Mouse (Mus musculus) ovary, postnatal 10 days (tissue): Measurements from ENCODE around the gene Zzz3.

Source experiments
- DNase-seq: peaks from one replicate; pipeline ENCODE4 v3.0.0; 2022; ENCODE audit warnings: low spot score

Gene Zzz3

DNA sequence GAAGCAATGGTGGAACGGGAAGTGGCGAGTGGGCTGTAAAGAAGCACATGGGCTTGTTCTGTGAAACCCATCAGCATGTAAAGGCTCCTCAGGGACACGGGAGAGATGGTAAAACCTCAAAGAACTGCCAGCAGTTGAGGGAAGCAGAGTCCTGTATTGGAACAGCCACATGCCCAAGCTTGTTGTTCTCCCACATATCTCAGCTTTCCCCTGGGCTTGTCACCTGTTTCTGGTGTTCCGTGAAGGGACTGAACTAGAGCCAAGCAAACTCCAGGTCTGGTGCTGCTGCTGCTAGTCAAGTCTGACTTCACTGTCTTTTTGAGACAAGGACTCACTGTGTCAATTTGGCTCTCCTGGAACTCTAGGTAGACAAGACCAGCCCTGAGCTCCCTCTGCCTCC lies 72.0 kb downstream of the Zzz3 start:
- DNase-seq = no peak

DNA sequence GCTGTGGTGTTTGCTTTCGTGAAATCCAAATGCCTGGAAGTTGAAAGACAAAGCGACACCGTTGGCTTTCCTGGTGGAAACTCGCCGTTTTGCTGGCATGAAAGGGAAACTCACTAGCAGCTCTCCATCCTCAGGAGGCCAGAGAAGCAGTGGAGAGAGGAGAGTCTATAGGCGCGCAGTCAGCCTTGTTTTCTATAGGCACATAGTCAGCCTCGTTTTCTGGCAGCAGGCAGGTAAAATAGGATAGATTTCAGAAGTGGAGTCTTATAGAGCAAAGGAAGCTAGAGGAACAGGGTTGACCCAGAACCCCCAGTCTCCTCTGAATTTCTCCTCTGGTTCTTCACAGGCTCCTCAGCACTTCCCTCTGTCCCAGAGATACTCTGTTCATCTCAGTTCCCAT lies 72.8 kb downstream of the Zzz3 start:
- no peak for DNase-seq

DNA sequence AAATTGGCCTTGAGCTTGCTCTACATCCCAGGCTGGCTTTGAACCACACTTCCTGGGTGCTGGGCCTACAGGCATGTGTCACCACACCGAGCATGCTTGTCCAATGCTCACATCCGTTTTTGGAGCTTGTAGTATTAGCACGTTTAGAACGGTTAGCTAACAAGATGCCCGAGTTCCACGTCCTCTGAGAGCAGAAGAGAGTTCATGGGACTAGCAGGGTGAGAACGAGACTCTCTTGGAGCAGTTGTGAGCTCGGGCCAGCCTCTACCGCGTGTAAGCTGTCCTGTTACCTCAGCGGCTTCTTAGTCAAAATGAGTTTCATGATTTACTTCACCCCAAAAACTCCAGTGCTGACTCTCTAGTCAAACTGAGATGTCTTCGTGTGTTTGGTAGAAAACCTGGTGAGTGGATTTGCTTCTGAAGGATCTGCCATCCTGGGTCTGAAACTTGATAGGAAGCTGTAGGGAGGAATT lies 73.3 kb downstream of the Zzz3 start:
- DNase-seq = no peak

DNA sequence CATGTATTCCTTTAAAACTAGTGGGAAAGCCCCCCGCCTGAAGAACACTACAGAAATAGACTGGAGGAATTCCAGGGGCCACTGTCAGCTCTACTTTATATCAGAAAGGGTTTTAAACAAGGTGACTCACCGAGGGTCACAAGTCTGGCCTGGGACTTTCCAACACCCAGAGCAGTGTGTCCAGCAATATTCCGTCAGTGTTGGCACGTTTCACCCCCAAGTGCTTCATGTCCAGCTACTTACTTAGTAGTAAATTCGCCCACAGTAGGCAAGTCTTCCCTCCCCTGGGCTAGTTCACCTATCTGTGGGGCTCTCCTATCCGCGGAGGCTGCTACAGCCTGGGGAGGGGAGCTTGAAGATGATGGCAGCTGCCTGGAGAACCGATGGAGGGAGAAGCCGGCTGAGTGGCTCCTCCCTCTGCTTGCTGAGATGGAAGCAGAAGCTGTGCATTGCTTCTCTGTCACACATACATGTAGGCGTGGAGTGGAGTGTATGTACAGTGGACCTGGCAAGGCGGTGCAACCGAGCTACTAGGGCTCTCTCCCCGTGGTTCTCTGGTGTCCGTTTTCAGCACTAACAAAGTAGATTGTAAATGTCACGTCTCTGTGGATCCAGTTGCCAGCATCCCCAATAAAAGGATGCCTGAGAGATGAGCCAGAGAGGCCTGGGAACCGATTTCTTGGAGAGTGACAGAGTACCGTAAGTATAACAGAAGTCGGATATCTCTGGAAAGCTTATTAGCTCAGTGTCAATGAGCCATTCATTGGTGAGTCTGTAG lies 74.3 kb downstream of the Zzz3 start:
- no peak for DNase-seq

DNA sequence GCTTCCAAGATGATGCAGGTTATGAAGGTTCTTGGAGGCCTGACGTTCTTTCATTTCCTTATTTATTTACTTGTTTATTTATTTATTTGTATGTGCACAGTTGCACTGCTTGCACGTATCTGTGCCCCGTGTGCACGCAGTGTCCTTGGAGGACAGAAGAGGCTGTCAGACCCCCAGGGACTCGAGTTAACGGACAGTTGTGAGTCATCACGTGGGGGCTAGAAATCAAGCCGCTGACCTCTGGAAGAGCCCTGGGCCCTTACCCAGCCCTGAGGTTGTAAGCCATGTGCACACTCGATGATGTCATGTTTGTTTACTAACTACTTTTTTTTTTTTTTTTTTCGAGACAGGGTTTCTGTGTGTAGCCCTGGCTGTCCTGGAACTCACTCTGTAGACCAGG lies 75.1 kb downstream of the Zzz3 start:
- no peak for DNase-seq

DNA sequence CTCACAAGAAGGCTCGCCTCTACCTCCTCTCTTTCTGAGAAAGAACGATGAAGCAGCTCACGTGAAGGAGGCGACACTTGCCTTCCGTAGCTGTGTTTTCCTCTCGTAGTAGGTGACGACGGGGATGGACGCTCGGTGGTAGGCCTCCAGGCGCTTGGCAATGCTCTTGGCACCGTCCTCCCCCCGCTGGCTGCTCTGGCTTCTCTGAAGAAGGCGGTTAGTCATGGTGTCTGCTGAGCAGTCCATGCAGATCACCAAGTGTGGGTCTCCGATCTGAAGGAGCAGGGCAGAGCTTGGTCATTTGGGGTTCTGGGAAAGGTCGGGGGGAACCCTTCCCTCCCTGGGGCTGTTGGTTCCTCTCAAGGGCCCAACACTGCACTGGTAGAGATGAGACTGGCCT lies 77.4 kb downstream of the Zzz3 start:
- no peak for DNase-seq

DNA sequence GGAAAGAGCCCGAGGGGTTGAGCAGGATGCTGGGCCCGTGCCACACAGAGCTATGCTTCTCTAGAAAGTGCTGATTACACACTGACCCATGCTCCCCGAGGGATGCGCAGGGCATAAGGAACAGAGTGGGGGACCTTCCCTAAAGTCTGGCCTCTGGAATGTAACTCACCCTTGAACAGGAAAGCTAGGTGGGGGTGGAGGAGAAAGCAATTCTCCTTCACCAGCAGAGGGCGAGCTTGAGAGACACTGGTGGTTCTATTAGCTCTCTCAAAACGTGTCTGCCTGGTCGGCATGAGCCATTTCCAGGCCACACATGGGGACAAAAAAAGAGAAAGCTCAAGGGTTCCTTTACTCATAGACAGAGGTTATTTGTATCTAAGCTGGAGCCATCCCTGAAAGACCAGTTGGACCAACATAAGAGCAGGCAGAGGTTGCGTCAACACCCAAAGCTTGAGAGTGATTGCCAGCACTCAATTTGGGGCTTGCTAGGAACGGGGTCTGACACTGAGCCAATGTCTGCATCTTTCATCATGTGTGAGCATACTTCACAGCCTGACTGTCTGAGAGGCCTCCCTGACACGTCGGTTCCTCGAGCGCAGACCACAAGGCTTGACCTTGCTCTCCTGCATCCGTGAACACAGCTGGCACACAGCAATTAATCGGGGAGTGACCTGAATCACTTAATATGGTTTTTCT lies 79.5 kb downstream of the Zzz3 start:
- no peak for DNase-seq

DNA sequence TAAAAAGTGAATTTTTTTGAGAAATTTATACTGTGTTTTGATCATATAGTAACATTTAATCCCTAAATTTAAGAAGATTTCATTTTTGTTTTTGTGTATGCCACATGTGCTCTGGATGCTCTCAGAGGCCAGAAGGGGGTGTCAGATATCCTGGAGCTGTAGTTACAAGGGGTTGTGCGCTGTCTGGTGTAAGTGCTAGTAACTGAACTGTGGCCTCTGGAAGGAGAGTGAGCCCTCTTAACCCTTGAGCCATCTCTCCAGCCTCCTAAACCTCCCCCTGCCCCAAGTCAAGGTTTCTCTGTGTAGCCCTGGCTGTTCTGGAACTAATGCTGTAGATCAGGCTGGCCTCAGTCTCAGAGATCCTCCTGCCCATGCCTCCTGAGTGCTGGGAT lies 80.0 kb downstream of the Zzz3 start:
- DNase-seq = no peak

DNA sequence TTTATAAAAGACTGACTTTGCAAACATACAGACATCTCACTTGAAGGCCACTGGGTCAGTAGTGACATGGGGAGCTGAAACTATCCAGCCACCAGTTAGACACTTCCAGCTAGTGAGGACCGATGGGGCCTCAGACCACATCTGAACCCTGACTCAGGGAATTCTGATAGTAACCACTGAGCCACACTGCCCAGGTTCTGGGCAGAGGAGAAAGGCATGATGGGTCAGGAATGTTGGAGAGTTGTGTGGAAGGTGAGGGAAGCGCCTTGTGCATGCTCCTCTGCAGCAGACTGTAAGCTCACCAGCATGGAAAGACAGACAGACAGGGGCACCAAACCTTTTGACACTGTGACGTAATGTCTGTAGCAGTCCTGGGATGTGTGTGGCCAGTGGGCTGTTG lies 80.6 kb downstream of the Zzz3 start:
- DNase-seq = no peak

DNA sequence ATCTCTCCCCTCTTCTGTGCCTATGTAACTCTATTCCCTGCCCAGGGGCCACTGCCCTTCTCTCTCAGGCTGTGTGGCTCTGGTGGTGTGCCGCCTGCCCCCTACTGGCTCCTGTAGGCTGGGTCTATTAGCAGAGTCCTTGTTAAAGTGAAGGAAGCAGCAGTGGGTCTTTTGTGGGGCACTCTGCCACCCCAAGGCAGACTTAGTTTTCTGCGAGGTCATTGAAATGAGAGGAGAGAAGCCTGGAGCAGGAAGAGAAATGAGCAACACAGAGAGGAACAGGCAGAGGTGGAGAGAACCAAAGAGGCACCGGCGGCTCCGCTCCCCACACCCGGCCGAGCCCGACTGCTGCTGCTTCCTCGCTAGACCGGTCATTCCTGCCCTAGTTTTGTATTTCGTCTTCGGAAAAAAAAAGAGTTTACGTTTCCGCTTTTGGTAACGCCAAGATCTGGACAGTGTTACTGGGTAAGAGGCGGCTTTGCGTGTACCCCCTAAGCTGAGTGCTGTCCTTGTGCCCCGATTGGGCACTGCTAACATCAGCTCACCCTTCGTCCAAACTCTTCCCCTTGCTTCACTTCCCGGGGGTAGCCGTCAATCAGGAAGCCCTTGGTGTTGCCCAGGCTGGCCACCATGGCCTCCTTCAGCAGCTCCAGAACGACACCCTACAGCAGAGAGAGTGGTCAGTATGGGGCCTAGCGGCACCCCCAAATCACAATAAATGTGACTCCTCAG lies 82.7 kb downstream of the Zzz3 start:
- peak; percentile 27 for DNase-seq

DNA sequence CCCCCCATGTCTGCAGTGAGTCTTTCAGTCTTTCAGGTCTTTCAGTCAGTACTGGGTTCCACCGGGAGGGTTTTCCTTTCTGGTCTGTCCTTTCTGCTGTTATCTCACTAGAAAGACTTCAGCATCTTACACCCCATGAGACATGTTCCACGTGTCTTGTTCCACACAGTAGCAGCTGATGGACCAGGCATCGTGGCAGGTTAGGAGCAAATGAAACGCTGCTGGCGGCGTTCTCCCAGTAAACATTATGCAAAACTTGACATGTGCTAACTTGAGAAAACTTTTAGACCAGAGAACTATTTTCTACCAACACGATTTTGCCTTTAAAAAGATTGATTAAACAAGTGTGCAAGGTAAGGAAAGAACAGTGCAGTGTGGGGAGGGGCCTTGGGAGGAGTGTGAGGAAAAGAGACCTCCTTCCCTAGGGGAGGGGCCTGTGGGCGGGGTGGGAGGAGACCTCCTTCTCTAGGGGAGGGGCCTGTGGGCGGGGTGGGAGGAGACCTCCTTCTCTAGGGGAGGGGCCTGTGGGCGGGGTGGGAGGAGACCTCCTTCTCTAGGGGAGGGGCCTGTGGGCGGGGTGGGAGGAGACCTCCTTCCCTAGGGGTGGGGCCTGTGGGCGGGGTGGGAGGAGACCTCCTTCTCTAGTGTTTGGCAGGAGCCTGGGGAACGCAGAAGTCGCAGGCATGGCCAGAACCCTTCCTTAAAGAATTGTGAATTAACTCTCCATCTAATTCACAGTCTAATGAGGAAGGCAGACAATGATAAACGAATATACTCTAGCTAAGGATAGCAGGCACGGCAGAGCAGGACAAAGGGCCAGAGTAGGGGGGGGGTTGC lies 83.5 kb downstream of the Zzz3 start:
- no peak for DNase-seq

DNA sequence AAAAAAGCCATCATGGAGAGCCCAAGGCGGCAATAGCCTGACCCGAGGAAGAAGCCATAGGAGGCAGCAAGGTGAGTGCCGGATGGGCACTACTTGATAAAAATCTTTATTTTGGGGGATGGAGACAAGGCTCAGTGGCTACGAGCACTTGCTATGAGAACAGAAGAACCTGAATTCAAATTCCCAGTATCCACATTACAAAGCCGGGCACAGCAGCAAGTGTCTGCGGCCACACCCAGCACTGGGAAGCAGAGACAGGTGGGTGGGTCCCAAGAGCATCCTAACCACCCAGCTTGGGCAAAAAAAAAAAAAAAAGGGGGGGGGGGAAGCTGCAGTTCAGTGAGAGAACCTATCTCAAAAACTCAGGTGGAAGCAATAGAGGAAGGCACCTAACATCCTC lies 85.1 kb downstream of the Zzz3 start:
- DNase-seq = no peak

DNA sequence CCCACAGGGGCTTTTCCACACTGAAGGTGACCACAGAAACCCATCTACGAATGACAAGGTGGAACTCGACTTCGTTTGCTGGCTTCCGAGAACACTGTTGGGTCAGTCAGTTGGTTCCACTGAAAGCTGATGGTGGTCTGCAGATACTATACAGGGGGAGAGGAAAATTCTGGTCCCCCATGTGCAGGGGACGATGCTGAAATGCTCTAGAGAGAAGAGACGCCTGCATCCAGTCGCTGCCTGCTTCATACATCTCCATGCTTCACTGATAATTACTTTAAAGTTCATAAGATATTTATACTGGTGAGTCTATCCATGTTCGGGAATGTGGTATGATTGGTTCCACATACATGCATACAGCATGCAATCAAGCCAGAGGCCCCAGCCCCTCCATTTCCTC lies 86.9 kb downstream of the Zzz3 start:
- DNase-seq = no peak

DNA sequence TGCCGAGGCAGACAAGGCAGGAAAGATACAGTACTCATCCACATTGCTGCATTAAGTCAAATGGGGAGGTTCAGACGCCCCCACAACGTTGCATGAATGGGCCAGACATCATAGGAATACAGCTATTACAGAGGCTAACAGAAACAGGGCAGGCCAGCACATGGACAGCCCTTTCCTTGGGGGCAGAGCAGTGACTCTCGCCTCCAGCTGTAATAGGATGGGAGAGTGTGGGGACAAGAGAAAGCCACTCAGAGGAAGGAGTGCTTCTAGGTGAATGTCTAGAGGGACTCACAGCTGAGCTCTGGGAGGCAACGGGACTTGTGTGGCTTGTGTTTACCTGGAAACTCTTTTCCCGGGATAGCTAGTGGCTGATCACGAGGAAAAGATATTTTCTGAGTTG lies 88.5 kb downstream of the Zzz3 start:
- DNase-seq = no peak

DNA sequence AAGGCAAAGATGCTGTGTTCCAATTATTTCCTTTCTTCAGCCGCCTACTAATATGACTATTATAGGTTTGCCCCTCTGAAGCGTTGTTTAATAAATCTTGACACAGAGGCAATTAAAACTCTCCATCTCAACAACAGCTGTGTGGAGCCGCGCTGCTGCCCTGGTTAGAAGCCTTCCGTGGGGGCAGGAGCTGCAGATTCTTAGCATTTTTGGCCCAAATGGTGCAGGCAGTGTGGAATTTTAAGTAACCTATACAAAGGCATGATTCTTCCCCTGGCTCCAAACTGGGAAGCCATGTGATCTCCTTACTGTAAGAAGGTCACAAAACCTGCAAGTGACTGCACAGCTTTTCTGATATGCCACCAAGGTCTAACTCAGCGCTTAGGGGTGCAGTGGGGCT lies 88.9 kb downstream of the Zzz3 start:
- no peak for DNase-seq

DNA sequence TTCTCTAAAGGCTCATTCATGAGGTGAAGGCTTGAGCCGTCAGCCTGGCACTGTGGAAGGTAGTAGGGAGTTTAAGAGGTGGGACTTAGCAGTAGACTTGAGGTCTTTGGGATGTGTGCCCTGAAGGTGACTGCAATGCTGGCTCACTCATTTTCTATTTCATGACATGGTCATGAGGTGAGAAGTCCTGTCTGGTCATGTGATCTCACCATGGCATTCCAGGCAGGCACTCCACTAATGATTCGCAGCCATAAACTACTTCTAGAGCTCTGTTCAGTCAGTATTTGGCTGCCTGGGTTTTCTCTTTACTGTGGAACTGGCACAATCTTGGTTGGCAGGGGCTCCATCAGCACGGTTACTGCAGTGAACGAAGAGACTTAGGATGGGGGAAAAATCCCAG lies 93.7 kb downstream of the Zzz3 start:
- DNase-seq = no peak

DNA sequence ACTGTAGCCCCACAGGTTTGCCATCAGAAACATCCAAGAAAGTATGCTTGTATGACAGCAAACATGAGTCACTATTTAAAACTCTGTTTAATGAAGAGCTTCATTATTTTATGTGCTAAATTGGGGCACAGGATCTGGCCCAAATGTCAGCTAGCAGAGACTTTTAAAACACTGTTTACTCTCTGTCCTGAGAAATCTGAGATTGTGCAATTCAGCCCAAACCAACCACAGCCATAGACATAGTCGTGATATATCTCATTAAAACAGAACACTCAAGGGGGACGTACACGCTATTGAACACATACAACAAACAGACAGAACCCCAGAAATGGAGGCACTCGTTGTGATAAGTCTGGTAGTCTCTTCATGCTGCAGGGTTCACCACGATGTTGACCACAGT lies 95.2 kb downstream of the Zzz3 start:
- DNase-seq = no peak

DNA sequence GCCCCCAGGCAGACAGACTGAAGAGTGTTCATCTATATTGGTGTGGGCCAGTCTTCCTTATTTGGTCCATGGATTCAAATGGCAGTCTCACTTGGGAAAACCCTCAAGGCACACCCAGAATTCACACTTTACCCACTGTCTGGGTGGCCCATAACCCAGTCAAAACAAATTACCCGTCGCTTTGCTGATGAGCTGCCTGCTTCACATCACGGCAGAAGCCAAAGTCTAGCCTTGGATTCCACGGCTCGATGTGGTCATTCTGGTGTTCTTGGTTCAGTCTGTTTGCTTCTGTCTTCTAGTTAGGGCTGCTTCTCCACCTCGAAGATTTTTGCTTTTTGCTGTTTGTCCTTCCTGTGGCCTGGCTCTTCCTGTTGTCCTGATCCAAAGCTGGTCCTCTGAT lies 97.0 kb downstream of the Zzz3 start:
- no peak for DNase-seq

DNA sequence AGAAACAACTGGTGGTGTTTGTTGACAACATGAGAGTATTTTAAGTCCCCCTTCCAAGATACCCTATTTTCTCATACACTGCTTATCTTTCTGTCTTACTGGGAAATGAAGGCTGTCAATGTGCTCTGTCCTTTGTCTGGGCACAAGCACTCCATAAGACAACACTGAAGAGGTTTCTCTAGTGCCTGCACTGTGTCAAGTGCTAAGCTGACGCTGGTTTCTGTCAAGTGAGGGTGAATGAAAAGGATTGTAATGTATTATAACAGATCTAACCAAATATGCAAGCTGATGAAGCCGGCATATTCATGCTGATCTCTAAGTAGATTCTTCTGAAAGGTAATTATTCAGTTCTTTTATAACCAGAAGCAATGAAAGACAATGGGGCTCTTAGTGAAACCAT lies 98.5 kb downstream of the Zzz3 start:
- no peak for DNase-seq

DNA sequence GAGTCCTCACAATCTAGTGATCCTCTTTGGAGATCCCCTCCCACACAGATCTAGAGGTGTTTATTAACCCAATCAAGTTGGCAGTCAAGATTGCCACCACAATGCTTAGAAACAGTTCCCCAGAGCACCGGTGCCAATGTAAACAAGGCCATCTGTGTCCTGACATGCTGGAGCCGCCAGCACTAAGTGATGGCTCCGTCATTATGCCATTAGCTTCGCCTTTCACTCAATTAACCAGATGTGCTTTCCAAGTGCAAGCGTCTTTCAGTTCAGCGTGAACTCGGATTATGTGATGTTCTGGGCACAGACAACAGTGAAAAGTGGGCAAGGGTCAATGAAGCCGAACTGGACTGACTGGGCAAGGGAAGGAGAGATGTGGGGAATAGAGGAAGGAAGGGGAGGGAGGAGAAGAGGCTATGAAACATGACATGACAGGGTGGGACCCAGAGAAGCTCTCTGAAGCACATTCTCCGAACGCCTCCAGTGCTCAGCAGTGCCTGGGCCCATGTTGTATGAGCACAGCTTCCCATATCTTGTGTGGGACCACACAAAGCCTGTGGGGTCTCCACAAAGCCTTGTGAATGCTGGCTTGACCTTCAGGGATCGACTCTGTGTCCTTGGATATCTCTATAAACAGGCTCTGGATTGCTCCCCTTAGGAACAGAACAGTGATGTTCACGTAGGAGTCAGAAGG lies 99.5 kb downstream of the Zzz3 start:
- no peak for DNase-seq

DNA sequence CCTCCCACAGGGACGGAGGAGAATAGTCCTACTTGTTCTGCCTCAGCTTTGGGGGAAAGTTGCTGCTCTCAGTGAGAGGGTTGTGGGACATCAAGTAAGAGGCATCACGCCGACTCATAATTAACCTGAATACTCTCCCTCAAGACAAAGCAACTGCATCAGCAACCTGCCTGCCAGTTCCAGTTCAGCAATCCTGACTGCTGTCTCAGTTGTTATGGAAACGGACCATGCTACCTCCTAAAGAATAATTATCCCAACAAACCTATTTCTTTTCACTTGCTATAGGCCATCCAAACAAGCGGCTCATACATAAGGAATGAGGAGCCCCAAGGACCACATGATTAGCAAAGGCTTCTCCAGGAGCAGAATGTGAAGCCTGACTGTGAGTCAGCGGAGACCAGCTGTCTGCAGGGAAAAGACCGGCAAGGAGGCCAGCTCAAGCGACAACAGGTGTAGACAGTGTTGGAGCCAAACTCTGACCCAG lies 100.2 kb downstream of the Zzz3 start:
- DNase-seq = no peak
